Mouse (Mus musculus) Muller cell, postnatal 12 days (primary cell): ENCODE results near the gene Slc17a8.
"Not testable (repeated sequence)": the region's sequence is repeated elsewhere in the genome, so short reads cannot be mapped to it uniquely, and the experiment has no call there.

Experiments used
- DNase-seq: peaks from one replicate; pipeline ENCODE4 v3.0.0-alpha.2; 2015; ENCODE audit errors: inconsistent ontology term

Slc17a8 gene

GRCm38 (mm10) chr10:89589877-89590276 is 31.2 kb downstream of the Slc17a8 start:
- DNase-seq: no peak

- no peak for DNase-seq
These were observed 32.3 kb downstream of the Slc17a8 start for GRCm38 (mm10) chr10:89588708-89589107.

- no peak for DNase-seq
These were observed 36.3 kb downstream of the Slc17a8 start for GRCm38 (mm10) chr10:89584709-89585108.

GRCm38 (mm10) chr10:89578801-89579200 is 42.3 kb downstream of the Slc17a8 start:
- DNase-seq: no peak

GRCm38 (mm10) chr10:89577666-89578065 is 43.4 kb downstream of the Slc17a8 start:
- peak; percentile 1 for DNase-seq

- DNase-seq: no peak
These were observed 47.6 kb downstream of the Slc17a8 start for GRCm38 (mm10) chr10:89573421-89573820.

GRCm38 (mm10) chr10:89572946-89573345 is 48.1 kb downstream of the Slc17a8 start:
- DNase-seq: no peak

GRCm38 (mm10) chr10:89567391-89567790 is 53.7 kb downstream of the Slc17a8 start:
- DNase-seq: no peak

- DNase-seq: no peak
These were observed 55.6 kb downstream of the Slc17a8 start for GRCm38 (mm10) chr10:89565301-89566022.

GRCm38 (mm10) chr10:89562113-89562512 is 58.9 kb downstream of the Slc17a8 start:
- no peak for DNase-seq

GRCm38 (mm10) chr10:89559351-89559750 is 61.7 kb downstream of the Slc17a8 start:
- DNase-seq: peak; percentile 88

GRCm38 (mm10) chr10:89554885-89555284 is 66.2 kb downstream of the Slc17a8 start:
- DNase-seq: not testable (repeated sequence)

GRCm38 (mm10) chr10:89553855-89554254 is 67.2 kb downstream of the Slc17a8 start:
- not testable (repeated sequence) for DNase-seq

- no peak for DNase-seq
These were observed 68.0 kb downstream of the Slc17a8 start for GRCm38 (mm10) chr10:89553015-89553414.

- peak; percentile 89 for DNase-seq
These were observed 69.4 kb downstream of the Slc17a8 start for GRCm38 (mm10) chr10:89551657-89552056.

GRCm38 (mm10) chr10:89548028-89548427 is 73.0 kb downstream of the Slc17a8 start:
- no peak for DNase-seq

- DNase-seq: no peak
These were observed 74.1 kb downstream of the Slc17a8 start for GRCm38 (mm10) chr10:89546989-89547388.

GRCm38 (mm10) chr10:89543867-89544266 is 77.2 kb downstream of the Slc17a8 start:
- DNase-seq: no peak

GRCm38 (mm10) chr10:89542321-89542720 is 78.7 kb downstream of the Slc17a8 start:
- no peak for DNase-seq

- peak; percentile 89 for DNase-seq
These were observed 87.9 kb downstream of the Slc17a8 start, which contains the start of gene Nr1h4 for GRCm38 (mm10) chr10:89532929-89533727. TSS of gene Nr1h4 (minus strand) at chr10:89533585.

GRCm38 (mm10) chr10:89532451-89532850 is 88.6 kb downstream of the Slc17a8 start:
- DNase-seq: no peak

GRCm38 (mm10) chr10:89531976-89532375 is 89.1 kb downstream of the Slc17a8 start:
- DNase-seq: peak; percentile 61

- peak; percentile 99 for DNase-seq
These were observed 89.8 kb downstream of the Slc17a8 start for GRCm38 (mm10) chr10:89531194-89531634.
